Mouse (Mus musculus) stomach, postnatal 0 days (tissue): ENCODE results near the gene Tmco1. TPM values are rescaled to one million over a fixed set of nuclear protein-coding genes. Genes with fewer than 3 reads are reported as not detected.

Experiments used
- ATAC-seq: fragments of 200-750 bp; cut with Nextera tagmentation; 2 replicates; pipeline ENCODE4 v1.8.0; 2017; ENCODE audit not compliant: low FRiP score, low TSS enrichment
- DNase-seq: peaks from one replicate; pipeline ENCODE4 v3.0.0-alpha.2; 2016; ENCODE audit warnings: low spot score
- H3K27ac ChIP-seq: fragments of 300-500 bp; sonication (generic); replicated peaks from 2 replicates; pipeline ENCODE4 v1.5.1; 2014; ENCODE audit warnings: mild to moderate bottlenecking, control low read depth
- H3K27me3 ChIP-seq: fragments of 300-500 bp; sonication (generic); 2 replicates; pipeline ENCODE4 v1.6.1; 2014; ENCODE audit warnings: low read length; ENCODE audit not compliant: control insufficient read depth, insufficient read depth
- H3K36me3 ChIP-seq: fragments of 300-500 bp; sonication (generic); 2 replicates; pipeline ENCODE4 v1.6.1; 2014; ENCODE audit warnings: low read length, mixed read lengths; ENCODE audit not compliant: control insufficient read depth, insufficient read depth
- H3K4me1 ChIP-seq: fragments of 300-500 bp; sonication (generic); replicated peaks from 2 replicates; pipeline ENCODE4 v1.6.1; 2014; ENCODE audit warnings: antibody characterized with exemption; ENCODE audit not compliant: control insufficient read depth, insufficient read depth
- H3K4me2 ChIP-seq: fragments of 300-500 bp; sonication (generic); replicated peaks from 2 replicates; pipeline ENCODE4 v1.6.1; 2014; ENCODE audit warnings: low read depth, mild to moderate bottlenecking, control low read depth, moderate library complexity
- H3K4me3 ChIP-seq: fragments of 300-500 bp; sonication (generic); 2 replicates; pipeline ENCODE4 v1.5.1; 2014; ENCODE audit warnings: low read depth, low read length, control low read depth
- H3K9ac ChIP-seq: fragments of 300-500 bp; sonication (generic); 2 replicates; pipeline ENCODE4 v1.6.1; 2014; ENCODE audit warnings: mild to moderate bottlenecking, low read length, control low read depth, mixed read lengths
- H3K9me3 ChIP-seq: fragments of 300-500 bp; sonication (generic); 2 replicates; pipeline ENCODE4 v1.6.1; 2016; ENCODE audit warnings: low read length; ENCODE audit not compliant: control insufficient read depth
- CTCF ChIP-seq: IDR thresholded peaks from 2 replicates; pipeline ENCODE4 v1.5.1; 2016; ENCODE audit warnings: antibody characterized with exemption, low read depth, mild to moderate bottlenecking, moderate library complexity
- EP300 ChIP-seq: optimal IDR thresholded peaks from 2 replicates; pipeline ENCODE3; 2016; ENCODE audit warnings: antibody characterized with exemption
- WGBS: fragments of 180-500 bp; shearing (Covaris S2); extraction: QIAGEN DNeasy Blood & Tissue Kit; methylation state at CpG from one replicate; pipeline ENCODE4 v1.1.7; 2014; 5-methylcytosine and 5-hydroxymethylcytosine counted together
- polyA plus RNA-seq: library from polyadenylated mRNA; unstranded; fragments of >200 nt; fragmentation: Nextera tagmentation; extraction: Ambion mirVana; gene quantifications from 2 replicates; pipeline ENCODE4 v1.2.1, GENCODE M21; 2015

Gene Tmco1
- polyA plus RNA-seq, 1 experiment from 2014 or later: 77.2 TPM

GRCm38 (mm10) chr1:167372739-167373138, 64.6 kb downstream of the Tmco1 start:
- Histone ChIP-seq H3K4me3 (no peak overlapping the region), H3K9me3 (no peaks in the 10 kb centered on the region), H3K4me2 (no peak overlapping the region), H3K27me3 (no peaks in the 10 kb centered on the region), H3K4me1 (no peaks in the 10 kb centered on the region), H3K9ac (no peak overlapping the region), H3K36me3 (peaks cover 7% of the 10 kb centered on the region; the same call in 1 of the 2 replicates), H3K27ac (no peak overlapping the region)
- WGBS: 90% methylated on average over 7 of the region's 7 CpGs
- TF ChIP-seq EP300 (no peak), CTCF (no peak)
- DNase-seq: no peak
- ATAC-seq: no peak

- peak overlapping the region; percentile 63 for H3K27ac ChIP-seq
- peak overlapping the region; percentile 17; the same call in 1 of the 2 replicates for H3K4me2 ChIP-seq
- H3K27me3 ChIP-seq: no peaks in the 10 kb centered on the region
- no peak overlapping the region for H3K4me3 ChIP-seq
- H3K4me1 ChIP-seq: no peaks in the 10 kb centered on the region
- H3K9ac ChIP-seq: no peak overlapping the region
- WGBS: 22% methylated on average over 15 of the region's 15 CpGs
- TF ChIP-seq CTCF (no peak), EP300 (no peak)
- no peaks in the 10 kb centered on the region for H3K9me3 ChIP-seq
- DNase-seq (peak; percentile 84), ATAC-seq (peak; percentile 74)
- H3K36me3 ChIP-seq: peaks cover 4% of the 10 kb centered on the region; the same call in 1 of the 2 replicates
These were observed 66.0 kb downstream of the Tmco1 start for GRCm38 (mm10) chr1:167374003-167374784.

- H3K9ac ChIP-seq: no peak overlapping the region
- H3K36me3 ChIP-seq: 0 out of 2 replicates have a peak, but pooled peaks cover 3% of the 10 kb centered on the region
- H3K9me3 ChIP-seq: no peaks in the 10 kb centered on the region
- H3K27ac ChIP-seq: peak overlapping the region; percentile 69
- no peaks in the 10 kb centered on the region for H3K27me3 ChIP-seq
- 40% methylated on average over 2 of the region's 2 CpGs for WGBS
- ATAC-seq: peak; percentile 40
- H3K4me1 ChIP-seq: no peaks in the 10 kb centered on the region
- no peak for DNase-seq
- no peak for TF ChIP-seq CTCF
- TF ChIP-seq EP300: no peak
- no peak overlapping the region for H3K4me3 ChIP-seq
- no peak overlapping the region for H3K4me2 ChIP-seq
These were observed 66.8 kb downstream of the Tmco1 start for GRCm38 (mm10) chr1:167374942-167375341.

GRCm38 (mm10) chr1:167378019-167378418, 69.8 kb downstream of the Tmco1 start:
- Histone ChIP-seq H3K36me3 (0 out of 2 replicates have a peak, but pooled peaks cover 3% of the 10 kb centered on the region), H3K27me3 (no peaks in the 10 kb centered on the region), H3K9me3 (no peaks in the 10 kb centered on the region), H3K9ac (no peak overlapping the region), H3K4me3 (no peak overlapping the region), H3K27ac (peak overlapping the region; percentile 83), H3K4me2 (no peak overlapping the region), H3K4me1 (peaks cover 5% of the 10 kb centered on the region; the same call in 1 of the 2 replicates)
- peak; percentile 69 for ATAC-seq
- TF ChIP-seq CTCF (0 out of 2 replicates have a peak, but pooled peaks have one; percentile 30), EP300 (no peak)
- 60% methylated on average over 6 of the region's 6 CpGs for WGBS
- peak; percentile 71 for DNase-seq

GRCm38 (mm10) chr1:167379751-167380150, 71.6 kb downstream of the Tmco1 start:
- Histone ChIP-seq H3K36me3 (0 out of 2 replicates have a peak, but pooled peaks cover 3% of the 10 kb centered on the region), H3K4me2 (no peak overlapping the region), H3K27me3 (no peaks in the 10 kb centered on the region), H3K27ac (peak overlapping the region; percentile 35; the same call in 1 of the 2 replicates), H3K4me1 (peaks cover 5% of the 10 kb centered on the region; the same call in 1 of the 2 replicates), H3K9me3 (no peaks in the 10 kb centered on the region), H3K4me3 (no peak overlapping the region), H3K9ac (no peak overlapping the region)
- DNase-seq (no peak), ATAC-seq (no peak)
- WGBS: 80% methylated on average over 5 of the region's 5 CpGs
- TF ChIP-seq CTCF (no peak), EP300 (no peak)

- no peak for TF ChIP-seq EP300
- TF ChIP-seq CTCF: no peak
- 80% methylated on average over 2 of the region's 2 CpGs for WGBS
- no peak overlapping the region for H3K4me2 ChIP-seq
These were observed 72.0 kb downstream of the Tmco1 start for GRCm38 (mm10) chr1:167380223-167380622.

More at GRCm38 (mm10) chr1:167380223-167380622, 72.0 kb downstream of the Tmco1 start:
- no peaks in the 10 kb centered on the region for H3K9me3 ChIP-seq
- peak overlapping the region; percentile 86 for H3K27ac ChIP-seq
- DNase-seq (no peak), ATAC-seq (no peak)
- 0 out of 2 replicates have a peak, but pooled peaks cover 3% of the 10 kb centered on the region for H3K36me3 ChIP-seq
- peaks cover 5% of the 10 kb centered on the region; the same call in 1 of the 2 replicates for H3K4me1 ChIP-seq
- no peak overlapping the region for H3K9ac ChIP-seq
- H3K27me3 ChIP-seq: no peaks in the 10 kb centered on the region
- no peak overlapping the region for H3K4me3 ChIP-seq
